Mouse (Mus musculus): ENCODE measurements at regions not wholly inside any gene's neighbourhood (a gene's known extent, or its start where the extent isn't known, plus 50 kb on each side); places are given as distances from the start of the nearest gene placed in this dataset.

- no peak for DNase-seq (ENCODE audit: low spot score in 2 of 2)
These were observed 284.6 kb upstream of the Noct start for GRCm38 (mm10) chr3:50939602-50940001.

GRCm38 (mm10) chr3:50940656-50941055 lies 283.6 kb upstream of the Noct start:
- DNase-seq (ENCODE audit: low spot score in 2 of 2) = no peak

DNA sequence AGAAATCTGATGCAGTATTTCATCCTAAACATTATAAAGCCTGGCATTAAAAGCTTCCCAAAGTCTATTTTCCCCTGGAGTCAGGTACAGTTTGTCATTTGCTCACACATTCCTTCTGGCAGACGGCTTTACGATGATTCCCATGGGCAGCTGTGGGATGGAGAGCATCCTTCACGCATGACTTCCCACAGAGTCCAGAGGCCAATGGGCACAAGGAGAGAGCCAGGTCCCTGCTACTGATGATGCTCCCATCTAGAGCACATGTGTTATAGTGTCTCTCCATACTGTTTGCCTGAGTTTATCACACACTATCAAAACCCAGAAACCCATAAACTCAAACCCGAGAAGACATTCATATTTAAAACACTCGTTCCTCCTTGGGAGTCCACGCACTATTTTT lies 270.8 kb upstream of the Noct start:
- no peak for DNase-seq (ENCODE audit: low spot score in 2 of 2)

DNA sequence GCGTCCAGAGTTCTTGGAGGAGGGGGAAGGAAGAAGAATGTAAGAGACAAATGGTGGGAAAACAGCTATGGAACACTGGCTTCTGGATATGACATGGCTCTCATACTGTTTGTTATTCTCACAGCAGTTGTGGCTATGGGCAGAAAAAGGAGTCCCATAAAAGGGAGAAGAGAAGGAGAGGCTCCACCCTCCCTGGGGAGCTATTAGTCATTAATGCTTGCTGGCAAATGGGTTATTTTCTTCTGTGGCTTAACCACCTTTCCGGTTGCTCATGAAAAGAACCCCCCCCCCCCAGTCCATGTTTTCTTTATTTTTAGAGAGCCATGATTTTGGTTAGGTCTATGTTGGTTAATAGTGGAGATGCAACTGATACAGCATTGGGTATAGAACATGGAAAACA lies 253.9 kb upstream of the Noct start:
- no peak for DNase-seq (ENCODE audit: low spot score in 2 of 2)

GRCm38 (mm10) chr3:50973081-50973480 lies 251.2 kb upstream of the Noct start:
- no peak for DNase-seq (ENCODE audit: low spot score in 2 of 2)

DNA sequence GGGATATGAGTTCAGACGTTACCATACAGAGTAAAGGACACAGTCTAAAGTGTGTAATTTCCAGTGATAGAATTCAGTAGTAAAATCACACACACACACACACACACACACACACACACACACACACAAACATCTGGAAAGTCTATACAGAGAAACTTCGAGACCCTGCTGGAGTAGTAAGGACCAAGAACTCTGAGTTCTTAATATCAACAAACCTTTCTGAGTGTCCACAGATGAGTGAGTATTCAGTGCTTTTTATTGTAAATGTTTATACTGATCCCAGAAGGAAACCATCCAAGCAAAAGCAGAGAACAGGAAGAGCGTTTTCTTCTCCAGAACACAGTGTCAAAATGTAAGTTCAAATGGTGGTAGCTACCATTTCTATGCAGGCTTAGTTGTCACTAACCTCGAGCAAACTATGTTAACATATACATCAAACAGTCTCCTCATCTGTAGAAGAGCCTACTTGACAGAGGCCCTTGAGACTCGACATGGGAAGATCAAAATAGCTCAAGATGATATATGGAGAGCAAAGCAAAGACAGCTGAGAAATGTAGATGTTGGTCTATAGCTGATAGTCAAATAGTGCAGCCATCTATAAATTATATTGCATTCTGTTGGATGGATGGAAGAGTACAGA lies 248.0 kb upstream of the Noct start:
- DNase-seq (ENCODE audit: low spot score in 2 of 2) = no peak

DNA sequence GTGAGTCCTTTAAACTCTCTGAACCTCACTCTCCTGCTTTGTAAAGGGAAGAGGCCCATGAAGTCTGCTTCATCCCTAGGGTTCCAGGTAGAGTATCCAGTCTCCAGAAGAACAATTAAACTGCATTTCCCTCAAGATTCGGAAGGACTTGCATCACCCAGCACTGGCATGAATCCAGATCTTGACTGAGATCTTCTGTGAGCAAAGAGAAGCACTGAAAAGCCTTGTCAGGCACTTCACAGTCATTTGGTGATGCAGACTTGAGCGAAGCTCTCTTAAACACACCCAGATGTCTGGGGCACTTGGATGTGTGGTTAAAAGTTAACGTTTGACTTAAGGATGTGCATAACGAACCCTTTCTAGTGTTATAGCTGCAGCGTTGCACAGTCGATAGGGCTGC lies 247.4 kb upstream of the Noct start:
- no peak for DNase-seq (ENCODE audit: low spot score in 2 of 2)

DNA sequence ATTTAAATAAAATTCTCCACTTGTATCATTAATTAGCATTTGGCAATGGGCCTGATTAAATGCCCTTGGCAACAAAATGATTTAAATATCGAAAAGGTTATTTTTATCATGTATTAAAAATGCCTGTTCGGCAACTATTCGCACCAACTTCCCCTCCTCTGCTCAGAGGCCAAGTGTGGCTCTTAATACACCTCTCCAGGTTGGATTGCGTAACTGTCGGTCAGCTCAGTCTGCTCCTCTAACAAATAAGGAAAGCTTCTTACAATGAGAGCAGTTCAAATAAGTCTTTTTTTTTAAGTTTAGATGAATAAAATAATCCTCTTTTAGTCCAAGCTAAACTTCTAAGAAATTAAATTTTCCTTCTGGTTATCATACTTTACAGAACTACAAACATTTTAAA lies 245.6 kb upstream of the Noct start:
- DNase-seq (ENCODE audit: low spot score in 2 of 2) = no peak

- no peak for DNase-seq (ENCODE audit: low spot score in 2 of 2)
These were observed 244.7 kb upstream of the Noct start for GRCm38 (mm10) chr3:50979592-50979991.

DNA sequence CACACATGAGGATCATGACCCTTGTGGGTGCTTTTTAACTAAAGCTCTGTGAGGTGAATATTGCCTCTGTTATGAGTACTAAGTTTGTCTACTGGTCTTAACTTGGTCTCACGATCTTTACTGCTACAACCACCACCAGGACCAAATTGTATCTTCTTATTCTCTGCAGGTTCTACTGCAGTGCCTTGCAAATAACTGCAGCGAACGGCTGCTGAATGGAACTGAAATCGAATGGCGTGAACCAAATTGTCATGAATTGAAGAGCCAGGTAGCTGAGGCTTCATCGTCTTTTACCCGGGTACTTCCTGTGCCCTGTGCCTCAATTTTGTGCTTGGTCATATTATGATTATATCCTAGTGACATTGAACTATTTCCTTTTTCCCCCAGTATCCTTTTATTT lies 242.5 kb upstream of the Noct start:
- no peak for DNase-seq (ENCODE audit: low spot score in 2 of 2)

DNA sequence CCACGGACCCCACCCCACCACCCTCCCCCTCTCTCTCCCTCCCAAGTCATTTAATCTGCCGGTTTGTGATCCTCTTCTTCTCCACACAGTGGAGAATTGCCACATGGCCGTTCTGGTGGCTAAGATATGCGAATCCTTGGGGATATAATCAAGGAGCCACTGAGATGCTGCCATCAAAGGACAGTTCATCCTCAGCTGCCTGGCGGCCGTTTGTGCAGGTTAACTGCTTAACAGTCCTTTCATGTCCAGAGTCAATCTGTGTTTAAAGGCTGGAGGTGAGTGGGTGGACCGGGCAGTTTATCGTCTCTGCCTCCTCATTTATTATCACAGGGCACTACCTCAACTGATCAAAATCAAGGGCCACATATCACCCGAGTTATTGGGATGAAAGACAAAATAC lies 241.6 kb upstream of the Noct start:
- no peak for DNase-seq (ENCODE audit: low spot score in 2 of 2)

GRCm38 (mm10) chr3:50983126-50983525 lies 241.1 kb upstream of the Noct start:
- DNase-seq (ENCODE audit: low spot score in 2 of 2) = no peak

- DNase-seq (ENCODE audit: low spot score in 2 of 2) = no peak
These were observed 240.1 kb upstream of the Noct start for GRCm38 (mm10) chr3:50983962-50984765.

DNA sequence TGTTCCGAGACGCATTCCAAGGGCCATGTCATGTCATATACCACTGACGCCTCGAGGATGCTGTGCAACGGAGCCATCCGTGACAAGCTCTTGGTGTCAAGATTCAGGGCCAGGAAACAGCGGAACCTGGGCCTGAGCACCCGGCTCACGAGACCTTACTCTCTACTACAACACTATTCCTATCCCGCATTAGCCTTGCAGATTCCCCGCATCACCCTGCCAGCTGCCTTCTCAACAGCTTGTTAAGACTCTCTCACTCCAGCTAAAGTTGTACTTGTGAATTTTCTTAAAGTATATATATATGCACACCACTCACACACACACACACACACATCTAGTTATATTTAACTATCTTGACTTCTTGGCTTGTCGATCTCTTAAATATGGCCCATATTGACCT lies 236.4 kb upstream of the Noct start:
- no peak for DNase-seq (ENCODE audit: low spot score in 2 of 2)

DNA sequence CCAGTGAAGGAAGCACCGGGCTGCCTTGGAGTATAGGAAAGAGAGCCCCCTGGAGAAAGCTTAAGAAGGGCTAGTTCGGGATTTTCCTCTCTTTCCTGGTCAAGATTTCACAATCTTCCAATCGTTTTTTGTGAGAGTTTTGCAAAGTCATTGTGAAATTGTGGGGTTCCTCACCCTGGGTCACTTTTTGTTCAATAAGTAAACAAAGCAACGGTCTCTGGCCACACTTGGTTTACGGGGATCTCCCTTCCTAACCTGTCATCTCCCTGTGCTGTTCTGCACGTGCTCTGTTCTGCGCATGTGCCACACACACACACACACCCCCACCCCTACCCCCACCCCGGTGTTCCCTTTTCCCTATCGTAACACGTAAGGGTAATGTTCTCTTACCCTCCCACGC lies 233.4 kb upstream of the Noct start:
- DNase-seq (ENCODE audit: low spot score in 2 of 2) = no peak

DNA sequence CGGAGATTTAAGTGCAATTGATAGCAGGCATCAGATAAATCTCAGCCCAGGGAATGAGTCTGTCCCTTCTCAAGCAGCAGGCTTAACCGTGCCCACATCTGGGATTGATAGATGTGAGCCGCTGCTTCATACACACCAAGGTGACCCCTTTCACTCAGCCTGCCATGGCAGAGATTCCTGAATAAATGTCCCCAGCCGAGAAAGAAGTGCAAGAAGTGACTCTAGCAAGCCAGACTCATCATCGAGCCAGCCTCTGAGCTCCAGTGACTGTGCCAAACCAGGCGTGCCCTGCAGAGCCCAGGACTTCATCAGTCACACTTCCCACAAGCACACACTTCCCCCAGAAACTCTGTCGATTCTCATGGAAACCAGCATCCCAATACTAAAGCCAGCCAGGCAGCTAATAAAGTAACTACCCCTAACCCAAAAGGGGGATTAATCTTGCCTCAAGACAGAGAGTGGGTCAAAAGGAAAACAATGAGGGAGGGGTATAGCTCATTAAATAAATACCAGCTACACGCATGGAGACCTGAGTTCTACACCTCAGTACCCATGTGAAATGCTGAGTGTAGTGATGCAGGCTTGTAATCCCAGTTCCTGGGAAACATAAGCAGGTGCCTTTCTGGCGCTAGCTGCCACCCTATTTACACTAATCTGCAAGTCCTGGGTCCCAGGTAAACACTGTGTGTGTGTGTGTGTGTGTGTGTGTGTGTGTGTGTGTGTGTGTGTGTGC lies 231.5 kb upstream of the Noct start:
- no peak for DNase-seq (ENCODE audit: low spot score in 2 of 2)

GRCm38 (mm10) chr3:50999745-51000144 lies 224.5 kb upstream of the Noct start:
- DNase-seq (ENCODE audit: low spot score in 2 of 2) = no peak

DNA sequence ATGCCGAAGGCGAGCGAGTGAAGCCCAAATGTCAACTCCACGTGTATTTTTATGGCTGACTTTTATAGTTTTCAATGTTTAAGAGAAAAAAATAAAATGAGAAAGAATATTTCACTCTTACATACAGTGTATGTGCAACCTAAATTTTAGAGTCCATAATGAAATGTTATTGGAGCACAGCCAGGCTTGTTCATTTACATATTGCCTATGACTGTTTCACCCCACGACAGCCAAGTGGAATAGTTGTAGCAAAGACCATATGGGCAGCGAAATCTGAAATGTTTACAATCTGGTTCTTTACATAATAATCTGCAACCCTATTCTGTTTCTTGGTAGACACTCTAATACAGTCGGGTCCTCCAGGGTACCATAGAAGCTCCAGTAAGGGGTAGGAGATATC lies 223.3 kb upstream of the Noct start:
- no peak for DNase-seq (ENCODE audit: low spot score in 2 of 2)

- DNase-seq (ENCODE audit: low spot score in 2 of 2) = no peak
These were observed 221.6 kb upstream of the Noct start for GRCm38 (mm10) chr3:51002662-51003061.

DNA sequence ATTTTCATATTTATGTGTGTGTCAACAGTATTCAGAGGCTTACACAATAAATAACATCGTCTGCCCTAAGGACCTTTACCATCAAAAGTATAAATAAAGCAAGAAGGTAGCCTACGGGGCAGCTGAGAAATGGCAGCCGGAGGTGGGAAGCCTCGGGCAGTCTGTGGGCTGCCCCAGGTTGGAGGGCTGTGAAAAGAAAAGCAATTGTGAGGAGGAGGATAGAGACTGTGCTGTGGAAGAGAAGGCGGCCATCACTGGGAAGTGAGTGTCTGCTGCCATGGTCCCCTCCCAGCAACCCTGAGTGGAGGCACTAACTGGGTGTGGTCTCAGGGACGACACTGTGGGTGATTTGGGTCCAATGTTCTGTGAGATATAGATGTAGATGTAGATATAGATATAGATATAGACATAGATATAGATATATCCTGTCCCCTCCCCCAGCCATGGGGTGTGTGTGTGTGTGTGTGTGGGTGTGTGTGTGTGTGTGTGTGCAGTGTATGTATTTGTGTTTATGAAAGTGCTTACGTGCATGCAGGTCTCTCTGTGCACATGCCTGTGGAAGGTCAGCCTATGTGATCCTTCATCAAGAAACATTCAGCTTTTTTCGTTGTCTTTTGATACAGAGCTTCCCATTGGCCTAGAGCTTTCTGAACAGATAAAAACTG lies 220.6 kb upstream of the Noct start:
- DNase-seq (ENCODE audit: low spot score in 2 of 2) = no peak

DNA sequence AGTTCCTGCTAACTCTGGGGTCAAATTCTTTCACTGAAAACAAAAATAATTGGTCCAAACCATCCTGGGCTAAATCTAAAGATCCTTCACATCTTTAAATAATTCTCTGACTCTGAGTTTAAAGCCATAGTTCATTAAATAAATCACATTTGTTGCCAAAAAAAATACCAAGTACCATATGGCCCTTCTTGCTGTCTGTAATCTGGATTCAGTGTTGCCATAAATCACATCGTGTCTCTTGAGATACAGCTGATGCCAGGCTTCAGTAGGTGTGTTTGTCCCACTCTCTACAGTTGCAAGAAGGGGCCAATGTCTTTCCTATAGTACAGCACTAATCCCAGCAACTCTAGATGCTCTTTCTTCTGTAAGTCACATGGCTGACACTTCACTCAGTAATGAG lies 220.0 kb upstream of the Noct start:
- no peak for DNase-seq (ENCODE audit: low spot score in 2 of 2)

DNA sequence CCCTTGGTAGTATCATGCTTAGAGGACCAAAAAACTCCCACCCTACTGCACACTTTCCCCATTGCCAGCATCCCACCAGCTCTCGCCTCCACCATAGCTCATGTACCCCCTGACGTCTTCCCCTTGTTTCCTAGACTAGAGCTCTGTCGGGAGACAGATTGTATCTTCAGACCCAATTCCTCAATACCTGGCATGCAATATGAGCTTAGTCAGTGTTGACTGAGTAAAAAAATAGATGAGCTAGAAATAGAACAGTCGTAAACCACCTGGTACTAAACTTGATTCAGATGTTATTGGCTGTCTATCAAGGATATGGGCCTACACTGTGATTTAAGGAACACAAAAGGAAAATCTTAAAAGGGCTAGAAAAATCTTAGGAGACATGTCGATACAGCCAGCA lies 215.1 kb upstream of the Noct start:
- DNase-seq (ENCODE audit: low spot score in 2 of 2) = no peak
